Mouse (Mus musculus) G1E (cell line): ENCODE measurements around the gene Large2.

Experiments used
- CTCF ChIP-seq: IDR thresholded peaks from 2 replicates; pipeline ENCODE4 v1.5.1; 2012; ENCODE audit warnings: low read depth, low read length, inconsistent platforms, mixed read lengths
- GATA1 ChIP-seq: IDR thresholded peaks from 2 replicates; pipeline ENCODE4 v1.6.1; 2012; ENCODE audit warnings: borderline replicate concordance, low read length, inconsistent platforms, mixed read lengths
- GATA2 ChIP-seq: IDR thresholded peaks from 2 replicates; pipeline ENCODE4 v1.6.1; 2012; ENCODE audit warnings: low read depth, low read length, inconsistent platforms, borderline replicate concordance
- POLR2AphosphoS5 ChIP-seq: IDR thresholded peaks from 2 replicates; pipeline ENCODE4 v1.6.1; 2012; ENCODE audit warnings: low read depth, low read length, inconsistent platforms; ENCODE audit not compliant: insufficient replicate concordance
- TAL1 ChIP-seq: conservative IDR thresholded peaks from 2 replicates; pipeline ENCODE4 v1.6.1; 2012; ENCODE audit warnings: low read depth, low read length, inconsistent platforms, mixed read lengths

- no peak for TF ChIP-seq CTCF
- TF ChIP-seq POLR2AphosphoS5, result no peak
- no peak for TF ChIP-seq GATA2
- TF ChIP-seq GATA1, result no peak
- TF ChIP-seq TAL1, result no peak
Observed at GRCm38 (mm10) chr2:92360893-92361292, 13.8 kb downstream of the Large2 start.
